Mouse (Mus musculus) megakaryocyte progenitor cell, adult 5-6 weeks (primary cell): ENCODE results near the gene Tubb4b. TPM values are rescaled to one million over a fixed set of nuclear protein-coding genes. Genes with fewer than 3 reads are reported as not detected.
A peak's percentile ranks its signal among the peaks of the same experiment; 100 is the strongest.

Experiments used
- ATAC-seq: replicated peaks from 2 replicates; pipeline ENCODE4 v1.8.0; 2016; ENCODE audit warnings: mild to moderate bottlenecking, moderate TSS enrichment, inconsistent platforms; ENCODE audit not compliant: poor library complexity
- total RNA-seq, 2 experiments: library from RNA; stranded (forward) in 1 of 2; stranded (reverse) in 1 of 2; fragments of 157-497, 149-512 nt in 1 of 2; fragments of 200-1000 nt in 1 of 2; gene quantifications; 2 replicates each; pipeline versions ENCODE4 v1.2.3 to v1.2.4; 2015 to 2017

Gene Tubb4b
- total RNA-seq, 2 experiments from 2014 or later = 440 to 580 TPM

DNA sequence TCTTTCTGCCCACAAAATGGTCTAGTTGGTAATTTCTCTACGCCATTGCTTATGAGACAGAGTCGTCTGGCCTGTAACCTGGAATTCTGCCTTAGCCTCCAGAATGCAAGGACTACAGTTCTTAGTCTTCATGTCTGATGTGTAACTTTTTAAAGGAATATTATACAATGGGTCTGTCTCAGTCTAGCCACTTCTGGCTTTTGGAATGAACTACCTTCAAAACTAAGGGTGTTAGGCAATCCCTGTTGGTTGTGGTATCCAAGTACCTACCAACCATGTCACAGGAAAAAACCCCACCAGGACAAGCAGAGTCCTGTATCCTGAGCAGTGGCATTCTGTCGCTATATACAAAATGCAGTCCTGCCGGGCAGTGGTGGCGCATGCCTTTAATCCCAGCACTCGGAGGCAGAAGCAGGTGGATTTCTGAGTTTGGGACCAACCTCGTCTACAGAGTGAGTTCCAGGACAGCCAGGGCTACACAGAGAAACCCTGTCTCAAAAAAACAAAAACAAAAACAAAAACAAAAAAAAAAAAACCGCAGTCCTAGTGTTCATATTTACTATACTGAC lies 1.4 kb upstream of the Tubb4b start:
- no peak for ATAC-seq

DNA sequence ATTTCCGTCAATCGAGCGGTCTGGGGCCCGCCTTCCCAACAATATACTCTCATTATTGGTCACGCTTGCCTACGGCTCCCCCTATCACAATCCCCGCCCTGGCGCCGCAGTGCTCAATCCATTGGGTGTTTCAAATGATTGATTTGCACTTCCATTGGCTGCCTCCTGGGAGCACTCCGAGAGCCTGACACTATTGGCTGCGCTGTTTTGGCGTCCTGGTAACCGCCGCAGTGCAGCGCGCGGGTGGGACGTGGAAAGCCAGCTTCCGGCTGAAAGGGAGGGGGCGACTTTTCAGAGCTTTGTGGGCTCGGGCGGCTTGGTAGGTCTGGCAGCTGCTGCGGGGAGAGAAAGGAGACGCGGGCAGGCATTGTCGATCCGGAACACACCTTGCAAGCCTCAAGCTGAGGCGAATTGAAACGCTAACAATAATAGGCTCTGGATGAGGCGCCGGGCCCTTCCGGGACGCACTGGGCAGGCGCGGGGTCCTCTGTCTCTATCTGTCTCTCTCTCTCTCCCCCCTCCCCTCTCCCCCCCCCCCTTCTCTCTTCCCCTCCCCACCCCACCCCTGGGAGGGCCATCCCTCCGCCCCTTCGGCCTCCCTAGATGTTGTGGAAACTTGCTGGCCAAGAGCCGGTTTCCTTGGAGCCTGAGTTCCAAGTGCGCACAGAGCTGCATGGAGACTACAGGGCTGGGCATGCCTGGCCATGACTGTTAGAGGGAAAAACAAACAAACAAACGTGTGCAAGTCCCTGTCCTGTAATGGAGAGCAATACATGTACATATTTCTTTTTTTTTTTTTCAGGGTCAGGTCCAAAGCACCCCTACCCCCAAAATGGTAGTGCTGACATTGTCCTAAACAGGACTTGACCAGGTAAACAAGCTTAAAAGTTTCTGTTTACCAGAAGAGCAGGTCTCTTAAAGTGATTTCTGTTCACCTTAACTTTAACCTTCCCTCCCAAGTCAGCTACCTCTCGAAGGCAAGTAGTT lies 557 bp upstream of the Tubb4b start:
- peak; percentile 65 for ATAC-seq

DNA sequence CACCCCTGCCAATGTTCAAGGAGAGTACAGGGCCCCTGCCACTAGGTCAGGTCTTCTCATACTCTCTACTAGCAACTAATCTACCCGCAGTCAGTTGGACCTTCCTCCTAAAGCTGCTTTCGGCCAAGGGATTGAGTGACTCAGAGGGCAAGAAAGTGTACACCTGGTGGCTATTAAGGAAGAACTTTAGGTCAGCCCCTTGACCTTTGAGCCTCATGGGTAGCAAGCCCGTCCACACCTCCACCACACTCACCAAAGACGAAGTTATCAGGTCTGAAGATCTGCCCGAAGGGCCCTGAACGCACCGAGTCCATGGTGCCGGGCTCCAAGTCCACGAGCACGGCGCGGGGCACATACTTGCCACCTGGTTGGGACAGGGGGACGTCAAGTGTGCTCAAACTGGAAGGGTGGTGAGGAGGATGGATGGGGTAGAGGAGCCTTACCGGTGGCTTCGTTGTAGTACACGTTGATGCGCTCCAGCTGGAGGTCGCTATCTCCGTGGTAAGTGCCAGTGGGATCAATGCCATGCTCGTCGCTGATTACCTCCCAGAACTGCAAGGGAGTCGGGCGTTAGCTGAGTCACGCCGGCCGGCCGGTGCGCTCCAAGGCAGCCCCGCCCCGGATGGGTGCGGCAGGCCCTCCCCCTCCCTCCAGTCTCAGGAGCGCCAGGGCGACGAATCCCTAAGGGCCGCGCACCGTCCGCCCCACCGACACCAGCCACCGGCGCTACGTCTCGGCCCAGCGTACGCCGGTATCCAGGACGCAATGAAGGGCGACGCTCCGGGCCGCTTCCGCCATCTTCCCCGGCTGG lies 616 bp downstream of the Tubb4b start:
- peak; percentile 51 for ATAC-seq

DNA sequence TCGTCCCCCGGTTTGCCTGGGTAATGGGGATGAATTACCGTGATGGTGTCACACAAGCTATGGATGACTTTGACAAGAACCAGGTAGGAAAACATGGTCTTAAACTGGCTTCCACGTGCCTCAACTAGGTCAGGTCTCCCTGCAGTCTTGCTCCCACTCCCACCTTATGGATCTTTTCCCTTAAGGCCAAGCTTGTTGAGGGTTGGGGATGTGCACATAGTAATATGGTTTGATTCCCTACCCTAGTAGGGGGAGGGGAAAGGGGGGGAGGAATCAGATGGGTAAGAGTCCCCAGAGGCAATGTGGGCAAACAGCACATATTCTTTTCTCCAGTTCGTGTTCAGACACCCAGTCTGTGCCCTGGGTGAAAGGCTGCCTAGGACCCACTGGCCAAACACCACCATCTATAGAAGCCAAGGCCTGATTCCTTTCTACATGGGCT lies 3.1 kb downstream of the Tubb4b start:
- no peak for ATAC-seq

DNA sequence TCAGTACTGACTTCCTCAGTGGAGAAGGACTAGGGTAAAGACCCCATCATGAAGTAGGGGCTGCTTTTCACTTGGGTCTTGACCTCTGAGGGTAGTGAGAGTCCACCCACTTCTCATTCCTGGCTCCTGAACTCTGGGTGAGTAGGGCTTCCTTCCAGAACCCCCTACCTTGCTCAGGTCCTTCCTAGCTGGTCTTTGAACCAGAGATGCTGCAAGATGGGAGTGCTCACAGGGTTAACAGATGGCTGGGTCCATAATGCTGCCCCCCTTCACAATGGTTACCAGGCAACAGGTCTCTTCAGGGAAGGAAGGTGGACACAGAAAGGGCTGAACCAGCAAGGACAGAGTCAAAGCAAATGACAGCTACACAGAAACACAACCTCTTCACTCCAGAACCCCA lies 6.1 kb downstream of the Tubb4b start, which contains the start of gene Fam166a:
TSS of gene Fam166a (plus strand) at position 301 of the 400 bp plus-strand sequence.
- no peak for ATAC-seq

DNA sequence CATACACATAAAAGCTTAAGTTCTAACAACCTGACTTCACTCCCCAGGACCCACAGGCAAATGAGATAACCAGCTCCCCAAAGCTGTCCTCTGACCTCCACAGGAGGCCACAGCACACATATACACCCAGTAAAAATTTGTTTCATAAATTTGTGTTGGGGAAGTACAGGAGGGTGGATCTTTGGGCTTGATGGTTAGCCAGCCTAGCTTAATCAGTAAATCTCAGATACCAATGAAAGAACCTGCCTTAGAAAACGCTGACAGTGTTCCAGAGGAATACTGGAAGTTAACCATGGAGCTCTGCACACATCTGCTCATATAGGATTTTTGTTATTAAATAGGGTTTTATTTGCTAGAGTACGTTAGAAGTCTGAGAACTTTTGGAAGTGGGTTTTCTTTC lies 6.8 kb downstream of the Tubb4b start:
- ATAC-seq = no peak

DNA sequence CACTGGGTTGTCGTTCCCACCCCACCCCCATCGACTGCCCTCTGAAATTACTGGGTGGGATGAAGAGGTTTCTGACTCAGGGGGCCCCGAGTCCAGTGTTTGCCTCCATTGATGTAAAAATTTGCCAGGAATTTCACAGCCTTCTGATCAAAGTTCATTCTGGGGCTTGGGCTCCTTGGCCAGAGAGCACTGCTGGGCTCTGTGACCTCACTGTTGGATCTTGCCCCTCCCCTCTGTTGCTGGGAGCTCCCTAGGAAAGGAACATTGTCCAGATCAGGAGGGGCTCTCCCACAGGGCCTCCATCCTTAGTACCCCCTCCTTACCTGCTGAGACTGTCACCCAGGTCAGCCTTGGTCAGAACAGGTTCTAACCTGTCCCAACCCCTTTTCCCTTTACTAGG lies 10.1 kb downstream of the Tubb4b start, which contains the start of gene Stpg3:
TSS of gene Stpg3 (minus strand) at position 194 of the 400 bp plus-strand sequence.
- no peak for ATAC-seq

DNA sequence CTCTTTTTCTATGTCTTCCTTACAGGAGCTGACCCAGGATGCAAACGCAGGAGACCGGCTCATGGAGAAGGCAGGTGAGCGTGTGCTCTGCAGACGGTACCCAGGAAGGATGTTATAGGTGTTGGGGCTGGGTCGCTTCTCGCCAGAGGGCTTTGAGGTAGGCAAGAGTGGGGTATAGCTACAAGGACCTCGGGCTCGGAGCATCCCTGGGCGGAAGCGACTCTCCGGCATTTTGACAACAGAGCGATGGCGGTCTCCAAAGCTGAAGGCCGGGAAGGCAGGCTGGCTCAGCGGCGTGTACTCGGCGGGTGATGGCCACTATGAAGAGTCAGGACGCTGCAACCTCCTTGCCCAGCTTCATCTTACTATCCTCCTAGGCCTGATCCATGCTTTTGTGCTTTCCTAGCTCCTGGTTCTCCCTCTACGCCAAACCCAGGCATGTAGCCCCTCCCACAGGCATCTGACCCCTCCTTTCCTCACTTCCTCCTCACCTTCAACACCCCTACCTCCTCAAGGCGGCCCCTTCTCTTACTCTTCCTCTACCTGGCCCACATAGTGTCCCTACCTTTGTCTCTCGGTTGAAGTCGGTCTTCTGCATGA lies 11.1 kb downstream of the Tubb4b start:
- no peak for ATAC-seq

DNA sequence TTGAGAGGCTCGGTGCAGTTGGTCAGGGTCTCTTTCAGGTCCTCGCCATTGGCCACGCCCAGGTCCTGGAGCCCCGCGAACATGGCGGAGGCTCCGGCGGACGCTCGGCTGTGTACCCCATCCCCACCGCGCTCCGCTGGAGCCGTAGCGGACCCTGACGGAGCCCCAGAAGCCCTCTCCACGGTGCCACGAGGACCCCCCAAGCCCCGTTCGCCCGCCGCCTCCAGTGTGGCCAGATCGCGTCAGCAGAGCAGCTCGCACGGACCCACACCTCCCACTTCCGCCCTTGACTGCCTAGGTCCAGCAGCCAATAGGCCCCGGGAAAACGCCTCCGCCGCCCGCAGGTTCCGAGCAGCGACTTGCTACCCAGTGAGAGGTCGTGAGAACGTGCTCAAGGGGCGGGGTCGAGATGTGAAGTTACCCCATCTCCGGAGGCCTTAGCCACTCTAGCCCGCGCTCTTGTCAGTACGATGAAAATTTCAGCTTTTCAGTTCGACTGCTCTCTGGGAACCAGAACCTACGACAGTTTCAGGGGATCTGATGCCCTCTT lies 13.3 kb downstream of the Tubb4b start, which contains the start of gene Nelfb:
TSS of gene Nelfb (minus strand) at position 369 of the 550 bp plus-strand sequence.
- peak; percentile 98 for ATAC-seq

DNA sequence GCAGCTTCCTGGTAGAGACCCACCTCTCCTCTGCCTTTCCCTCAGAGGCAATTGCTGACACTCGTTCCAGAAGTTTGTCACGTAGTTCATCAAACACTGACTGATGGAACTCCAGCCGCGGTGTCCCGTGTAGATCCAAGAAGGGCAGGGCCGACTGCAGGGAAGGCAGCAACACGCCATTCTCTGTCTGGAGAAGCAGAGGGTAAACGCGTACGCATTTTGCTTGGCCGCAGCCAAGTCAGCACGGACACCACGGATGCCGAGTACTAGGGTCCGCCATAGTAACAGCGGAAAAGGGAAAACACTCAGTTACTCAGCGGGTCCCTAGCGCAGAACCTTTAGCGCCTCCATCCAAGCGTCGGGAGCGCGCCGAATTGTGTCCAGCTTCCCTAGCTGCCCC lies 13.8 kb downstream of the Tubb4b start:
- peak; percentile 10; the same call in 1 of the 2 replicates for ATAC-seq

DNA sequence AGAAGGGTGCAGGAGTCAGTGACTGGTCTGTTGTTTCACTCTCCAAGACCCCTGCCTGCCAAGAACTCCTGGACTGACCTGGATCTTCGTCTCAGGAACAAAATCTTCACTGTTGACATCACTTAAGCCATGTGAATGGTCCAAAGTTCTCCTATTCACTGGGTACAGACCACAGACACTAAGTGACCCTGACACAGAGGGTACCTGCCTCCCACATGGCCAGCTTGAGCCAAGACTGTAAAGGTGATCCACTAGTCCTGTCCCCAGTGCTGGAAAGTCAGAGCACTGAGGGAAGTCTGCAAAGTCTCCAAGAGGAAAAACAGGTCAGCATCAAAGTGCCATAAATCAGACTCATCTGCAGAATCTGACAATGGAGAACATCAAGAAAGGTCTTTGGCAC lies 16.9 kb downstream of the Tubb4b start:
- no peak for ATAC-seq

DNA sequence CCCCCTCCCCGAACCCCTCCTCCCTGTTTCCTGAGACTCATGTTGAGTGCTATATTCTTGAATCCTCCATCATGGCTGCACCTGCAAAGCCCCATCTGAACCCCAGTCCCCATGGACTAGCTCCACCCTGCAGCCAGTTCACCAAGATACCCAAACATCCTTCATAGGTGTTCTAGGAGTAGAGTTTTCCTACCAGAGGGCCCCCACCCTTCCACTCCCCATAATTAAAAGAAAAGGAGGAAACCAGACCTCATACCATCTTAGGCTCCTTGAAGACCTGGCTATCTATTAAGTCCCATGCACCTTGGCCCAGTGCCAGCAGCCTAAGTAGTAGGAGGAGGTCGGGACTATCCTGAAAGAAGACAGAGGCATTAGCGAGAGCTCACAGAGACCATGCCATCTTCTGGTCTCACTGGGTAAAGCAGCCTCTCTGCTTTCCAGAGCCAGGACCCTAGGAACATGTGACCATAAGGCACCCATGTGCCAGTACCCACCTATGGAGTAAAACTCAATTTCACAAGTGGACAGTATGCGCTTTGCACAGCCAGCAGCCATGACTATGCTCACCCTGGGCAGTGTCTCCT lies 20.8 kb downstream of the Tubb4b start:
- ATAC-seq = peak; percentile 96

DNA sequence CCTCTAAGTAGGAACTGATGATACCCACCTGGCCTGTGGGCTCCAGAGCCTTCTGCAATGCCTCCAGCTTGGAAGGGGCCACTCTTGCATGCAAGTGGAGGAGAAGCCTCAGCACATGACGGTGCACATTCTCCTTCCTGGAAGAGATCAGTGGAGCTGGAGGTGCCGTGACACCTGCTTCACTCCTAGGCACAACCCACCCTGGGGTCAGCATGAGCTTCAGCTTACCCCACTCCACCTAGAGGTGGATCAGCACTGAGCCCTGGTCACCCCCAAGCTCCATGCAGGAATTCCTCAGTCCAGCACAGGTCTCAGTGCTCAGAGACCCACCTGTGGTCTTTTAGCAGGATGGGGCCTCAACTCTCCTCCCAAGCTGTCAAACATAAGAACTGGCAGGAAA lies 23.9 kb downstream of the Tubb4b start:
- ATAC-seq = no peak

DNA sequence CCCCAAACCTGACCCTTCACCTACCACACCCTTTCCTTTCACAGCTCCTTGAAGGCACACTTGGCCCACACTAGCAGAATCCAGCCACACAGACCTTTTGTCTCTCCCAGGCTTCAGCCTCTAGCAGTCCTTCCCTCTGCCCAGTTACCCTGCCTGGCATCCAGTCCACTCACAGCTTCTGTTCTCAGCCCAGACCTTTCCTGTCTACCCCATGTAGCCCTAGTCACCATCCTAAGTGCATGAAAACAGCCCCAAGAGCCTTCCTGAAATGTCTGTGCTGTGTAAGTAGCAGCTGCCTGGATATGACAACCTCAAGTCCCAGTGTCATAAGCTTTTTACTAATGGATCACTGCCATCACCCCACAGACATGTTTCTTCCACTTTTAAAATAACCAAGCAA lies 26.6 kb downstream of the Tubb4b start:
- ATAC-seq = no peak

DNA sequence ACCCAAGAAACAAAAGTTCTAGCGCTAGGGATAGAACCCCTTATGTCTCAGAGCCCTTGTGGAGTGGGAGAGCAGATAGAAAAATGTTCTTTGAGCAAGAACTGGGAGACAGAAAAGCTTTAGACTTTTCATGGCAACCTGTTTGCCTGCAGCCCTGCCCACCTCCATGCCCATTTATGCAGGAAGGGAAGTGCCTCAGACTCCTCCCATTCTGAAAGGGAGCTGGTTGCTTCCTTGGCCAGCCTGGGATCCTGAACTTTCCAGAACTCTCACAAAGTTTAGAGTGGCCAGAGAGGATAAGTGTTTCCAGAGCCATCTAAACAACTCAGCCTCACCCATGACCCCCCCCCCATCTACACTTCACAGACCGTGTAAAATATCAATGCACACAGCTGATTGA lies 27.3 kb downstream of the Tubb4b start:
- no peak for ATAC-seq

DNA sequence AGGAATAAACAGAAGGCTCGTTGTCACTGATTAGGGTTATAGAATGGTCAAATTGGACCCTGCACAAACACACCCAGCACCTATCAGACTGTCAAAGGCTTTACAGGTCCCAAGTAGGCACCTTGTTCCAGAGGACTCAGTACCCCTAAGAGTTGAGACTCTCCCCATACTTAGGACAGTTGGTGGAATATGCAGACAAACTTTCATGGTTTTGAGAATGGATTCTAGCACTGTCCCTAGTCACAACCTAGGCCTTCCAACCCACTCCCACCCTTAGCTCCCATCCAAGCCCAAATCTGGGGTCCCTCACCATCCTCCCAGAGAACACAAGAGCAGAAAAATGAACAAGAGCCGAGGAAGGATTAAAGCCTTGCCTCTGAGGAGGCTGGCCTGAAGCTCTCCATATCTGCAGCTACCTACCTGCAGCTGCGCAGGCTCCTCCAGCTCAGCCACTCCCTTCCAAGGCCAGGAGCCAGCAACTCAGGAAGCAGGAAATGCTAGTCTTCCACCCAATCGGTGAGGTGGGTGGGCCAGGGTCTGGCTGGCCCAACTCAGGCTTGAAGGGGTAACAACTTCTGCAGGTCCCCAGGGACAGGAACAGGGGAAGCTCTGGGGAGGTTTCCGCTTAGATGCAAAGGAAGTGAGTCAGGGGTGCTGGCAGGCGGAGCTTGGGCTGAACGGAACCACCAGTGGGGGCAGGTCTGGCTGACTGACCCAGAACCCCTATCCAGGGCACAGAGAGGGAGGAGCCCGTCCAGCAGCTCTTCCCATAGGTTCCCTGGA lies 28.1 kb downstream of the Tubb4b start, which contains the start of gene Tor4a:
TSS of gene Tor4a (minus strand) at position 715 of the 783 bp plus-strand sequence.
- ATAC-seq = peak; percentile 61

DNA sequence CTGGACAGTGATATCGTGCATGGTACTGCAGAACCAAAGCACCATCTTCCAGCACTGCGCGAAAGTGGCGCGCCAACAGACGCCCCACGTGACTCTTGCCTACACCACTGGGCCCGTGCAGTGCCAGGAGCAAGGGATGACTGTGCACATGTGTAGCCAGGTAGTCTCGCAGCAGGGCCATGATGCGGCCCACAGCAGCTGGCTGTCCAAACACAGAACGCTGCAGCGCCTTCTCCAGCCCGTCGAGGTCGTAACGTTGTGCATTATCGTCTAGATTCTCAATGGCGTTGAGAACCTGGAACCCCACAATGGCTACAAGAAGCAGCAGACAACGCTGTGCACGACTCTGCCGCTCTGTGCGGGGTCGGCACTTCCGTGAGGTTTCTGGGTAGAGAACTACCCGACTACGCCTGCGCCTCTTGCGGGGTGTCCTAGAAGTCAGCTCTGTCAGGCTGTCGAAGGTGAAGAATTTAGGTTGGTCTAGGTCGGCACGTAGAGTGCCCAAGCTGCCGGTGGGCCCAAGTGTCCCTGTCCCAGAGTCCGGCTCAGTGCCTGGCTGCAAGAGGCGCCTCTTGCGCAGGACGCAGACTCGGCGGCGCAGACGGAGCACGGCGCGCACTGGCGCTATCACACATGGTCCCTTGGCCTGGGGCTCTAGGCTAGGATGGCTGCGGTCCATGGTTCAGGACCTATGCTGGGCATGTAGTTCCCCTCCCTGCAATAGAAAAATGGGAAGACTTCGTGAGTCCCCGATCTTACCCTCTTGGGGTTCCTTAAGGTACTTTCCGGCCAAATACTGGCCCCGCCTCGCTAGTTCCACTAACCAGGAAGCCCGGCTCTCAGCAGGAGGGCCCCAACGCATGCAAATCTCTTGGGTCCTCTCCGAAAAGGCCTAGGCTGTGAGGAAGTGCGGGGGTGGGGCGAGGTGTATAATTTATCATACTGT lies 29.0 kb downstream of the Tubb4b start:
- peak; percentile 26 for ATAC-seq
